Mouse (Mus musculus): Measurements from ENCODE around the gene 1110051M20Rik. TPM values are rescaled to one million over a fixed set of nuclear protein-coding genes. Genes with fewer than 3 reads are reported as not detected.

Gene 1110051M20Rik
- polyA plus RNA-seq, 1 experiment from 2014 or later: 69.4 TPM

GRCm38 (mm10) chr2:91437116-91437815, 7.2 kb downstream of the 1110051M20Rik start:
- WGBS: 67% methylated on average over 5 of the region's 5 CpGs
- Histone ChIP-seq H3K4me2 (ENCODE audit: low read depth, low read length) (no peak overlapping the region), H3K9ac (ENCODE audit: low read length) (no peak overlapping the region), H3K4me3 (ENCODE audit: low read length) (no peak overlapping the region), H3K27me3 (ENCODE audit: control insufficient read depth, insufficient read depth, low read depth, low read length) (no peaks in the 10 kb centered on the region), H3K9me3 (ENCODE audit: control insufficient read depth, low read length) (no peaks in the 10 kb centered on the region), H3K36me3 (ENCODE audit: control insufficient read depth, insufficient read depth, low read length) (no peaks in the 10 kb centered on the region), H3K27ac (ENCODE audit: low read length) (peak overlapping the region; percentile 73), H3K4me1 (replicated peaks; ENCODE audit: control insufficient read depth, insufficient read depth, low read length) (peaks cover 31% of the 10 kb centered on the region)
- ATAC-seq (ENCODE audit: low read depth): no peak

DNA sequence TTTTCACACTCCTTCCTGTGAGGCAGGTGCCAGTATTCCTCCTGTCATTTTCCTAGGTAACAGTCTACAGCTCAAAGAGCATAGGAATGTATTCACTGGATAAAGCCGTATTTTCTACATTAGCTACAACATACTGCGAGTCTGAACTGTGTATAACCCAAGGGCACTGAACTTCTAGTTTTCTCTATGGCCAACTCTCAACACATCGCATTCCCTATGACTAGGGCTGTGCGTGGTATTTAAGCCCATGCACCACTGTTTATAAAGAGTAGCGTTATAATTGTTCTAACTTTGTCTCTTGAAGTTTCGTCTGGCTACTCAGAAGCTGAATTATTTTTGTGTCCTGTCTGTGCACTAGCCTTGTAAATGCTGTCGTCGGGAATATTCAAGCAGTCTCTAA, 7.8 kb downstream of the 1110051M20Rik start:
- no peak overlapping the region for H3K27ac ChIP-seq (ENCODE audit: low read length)
- H3K4me3 ChIP-seq (ENCODE audit: low read length): no peak overlapping the region
- no peak overlapping the region for H3K9ac ChIP-seq (ENCODE audit: low read length)
- H3K9me3 ChIP-seq (ENCODE audit: control insufficient read depth, low read length): no peaks in the 10 kb centered on the region
- H3K4me1 ChIP-seq (replicated peaks; ENCODE audit: control insufficient read depth, insufficient read depth, low read length): peaks cover 27% of the 10 kb centered on the region
- H3K27me3 ChIP-seq (ENCODE audit: control insufficient read depth, insufficient read depth, low read depth, low read length): no peaks in the 10 kb centered on the region
- no peak overlapping the region for H3K4me2 ChIP-seq (ENCODE audit: low read depth, low read length)
- ATAC-seq (ENCODE audit: low read depth): no peak
- no peaks in the 10 kb centered on the region for H3K36me3 ChIP-seq (ENCODE audit: control insufficient read depth, insufficient read depth, low read length)
- 67% methylated on average over 8 of the region's 8 CpGs for WGBS

- Histone ChIP-seq H3K27ac (ENCODE audit: low read length) (no peak overlapping the region), H3K4me2 (ENCODE audit: low read depth, low read length) (no peak overlapping the region), H3K4me1 (replicated peaks; ENCODE audit: control insufficient read depth, insufficient read depth, low read length) (peaks cover 9% of the 10 kb centered on the region), H3K9me3 (ENCODE audit: control insufficient read depth, low read length) (no peaks in the 10 kb centered on the region), H3K9ac (ENCODE audit: low read length) (no peak overlapping the region), H3K27me3 (ENCODE audit: control insufficient read depth, insufficient read depth, low read depth, low read length) (no peaks in the 10 kb centered on the region), H3K4me3 (ENCODE audit: low read length) (no peak overlapping the region), H3K36me3 (ENCODE audit: control insufficient read depth, insufficient read depth, low read length) (no peaks in the 10 kb centered on the region)
- peak; percentile 49; the same call in 1 of the 2 replicates for ATAC-seq (ENCODE audit: low read depth)
- WGBS: 46% methylated on average over 6 of the region's 6 CpGs
Measured at GRCm38 (mm10) chr2:91430600-91430919, 13.9 kb downstream of the 1110051M20Rik start.

GRCm38 (mm10) chr2:91429915-91430599, 14.4 kb downstream of the 1110051M20Rik start:
- Histone ChIP-seq H3K9ac (ENCODE audit: low read length) (no peak overlapping the region), H3K4me2 (ENCODE audit: low read depth, low read length) (no peak overlapping the region), H3K9me3 (ENCODE audit: control insufficient read depth, low read length) (no peaks in the 10 kb centered on the region), H3K4me3 (ENCODE audit: low read length) (no peak overlapping the region), H3K4me1 (replicated peaks; ENCODE audit: control insufficient read depth, insufficient read depth, low read length) (peaks cover 9% of the 10 kb centered on the region), H3K27me3 (ENCODE audit: control insufficient read depth, insufficient read depth, low read depth, low read length) (no peaks in the 10 kb centered on the region), H3K36me3 (ENCODE audit: control insufficient read depth, insufficient read depth, low read length) (no peaks in the 10 kb centered on the region), H3K27ac (ENCODE audit: low read length) (no peak overlapping the region)
- 30% methylated on average over 9 of the region's 9 CpGs for WGBS
- ATAC-seq (ENCODE audit: low read depth): no peak

DNA sequence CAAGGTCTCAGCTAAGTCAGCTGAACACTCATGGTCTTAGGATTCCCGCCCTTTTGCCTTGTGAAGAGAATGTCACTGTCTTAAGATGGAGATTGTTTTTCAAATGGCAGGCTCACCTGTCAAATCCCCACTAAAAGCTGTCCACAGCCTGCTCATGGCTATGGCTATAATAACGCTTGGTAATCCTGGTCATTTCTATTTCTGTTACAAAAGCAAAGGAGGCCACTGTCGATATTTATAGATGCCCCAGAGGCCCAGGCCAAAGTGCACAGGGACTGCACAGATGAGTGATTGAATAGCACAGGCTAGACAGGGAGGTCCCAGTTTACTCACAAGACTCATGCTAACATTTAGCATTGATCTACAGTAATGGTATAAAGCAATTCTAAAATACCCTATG, 15.4 kb downstream of the 1110051M20Rik start:
- H3K27ac ChIP-seq (ENCODE audit: low read length): no peak overlapping the region
- no peak overlapping the region for H3K4me2 ChIP-seq (ENCODE audit: low read depth, low read length)
- no peaks in the 10 kb centered on the region for H3K9me3 ChIP-seq (ENCODE audit: control insufficient read depth, low read length)
- no peaks in the 10 kb centered on the region for H3K36me3 ChIP-seq (ENCODE audit: control insufficient read depth, insufficient read depth, low read length)
- 81% methylated on average over 3 of the region's 3 CpGs for WGBS
- no peak overlapping the region for H3K4me3 ChIP-seq (ENCODE audit: low read length)
- no peaks in the 10 kb centered on the region for H3K27me3 ChIP-seq (ENCODE audit: control insufficient read depth, insufficient read depth, low read depth, low read length)
- H3K9ac ChIP-seq (ENCODE audit: low read length): no peak overlapping the region
- no peak for ATAC-seq (ENCODE audit: low read depth)
- peaks cover 9% of the 10 kb centered on the region for H3K4me1 ChIP-seq (replicated peaks; ENCODE audit: control insufficient read depth, insufficient read depth, low read length)

GRCm38 (mm10) chr2:91426321-91426720, 18.2 kb downstream of the 1110051M20Rik start:
- H3K4me2 ChIP-seq (ENCODE audit: low read depth, low read length): no peak overlapping the region
- 69% methylated on average over 1 of the region's 1 CpGs for WGBS
- H3K27me3 ChIP-seq (ENCODE audit: control insufficient read depth, insufficient read depth, low read depth, low read length): no peaks in the 10 kb centered on the region
- peaks cover 9% of the 10 kb centered on the region for H3K4me1 ChIP-seq (replicated peaks; ENCODE audit: control insufficient read depth, insufficient read depth, low read length)
- no peak overlapping the region for H3K27ac ChIP-seq (ENCODE audit: low read length)
- no peak overlapping the region for H3K4me3 ChIP-seq (ENCODE audit: low read length)
- no peak overlapping the region for H3K9ac ChIP-seq (ENCODE audit: low read length)
- peaks cover 2% of the 10 kb centered on the region for H3K36me3 ChIP-seq (ENCODE audit: control insufficient read depth, insufficient read depth, low read length)
- H3K9me3 ChIP-seq (ENCODE audit: control insufficient read depth, low read length): no peaks in the 10 kb centered on the region
- no peak for ATAC-seq (ENCODE audit: low read depth)

DNA sequence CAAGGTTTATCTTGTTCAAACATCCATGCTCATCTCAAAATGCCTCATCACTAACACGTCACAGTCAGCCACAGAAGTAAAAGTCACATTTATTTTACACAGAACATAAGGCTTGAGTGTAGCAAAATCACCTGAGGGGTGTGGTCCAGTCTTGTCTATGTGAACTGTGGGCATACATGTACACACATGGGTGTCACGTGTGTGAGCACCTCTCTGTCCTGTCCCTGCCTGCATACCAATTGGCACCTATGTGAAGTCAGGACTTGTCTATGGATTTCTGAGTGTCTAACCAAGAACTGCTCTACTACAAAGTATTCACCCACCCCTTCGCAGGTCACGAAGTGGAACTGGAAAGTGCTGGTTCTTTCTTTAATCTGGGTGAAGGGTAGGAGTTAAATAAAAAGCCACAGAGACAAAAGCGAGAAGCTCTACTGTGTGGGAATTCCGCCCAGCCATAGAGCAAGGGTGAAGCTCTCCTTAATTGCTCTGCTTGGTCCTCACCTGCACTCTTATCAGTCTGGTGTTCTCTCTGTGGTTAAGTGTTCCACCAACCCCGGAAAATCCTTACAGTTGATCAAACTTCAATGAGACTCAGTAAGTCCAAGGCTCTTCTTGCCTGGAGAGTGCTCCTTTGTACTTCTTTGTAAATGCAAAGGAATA, 20.3 kb downstream of the 1110051M20Rik start:
- Histone ChIP-seq H3K9ac (ENCODE audit: low read length) (no peak overlapping the region), H3K36me3 (ENCODE audit: control insufficient read depth, insufficient read depth, low read length) (peaks cover 7% of the 10 kb centered on the region), H3K27ac (ENCODE audit: low read length) (no peak overlapping the region), H3K27me3 (ENCODE audit: control insufficient read depth, insufficient read depth, low read depth, low read length) (no peaks in the 10 kb centered on the region), H3K4me1 (replicated peaks; ENCODE audit: control insufficient read depth, insufficient read depth, low read length) (peaks cover 4% of the 10 kb centered on the region; the same call in 1 of the 2 replicates), H3K4me3 (ENCODE audit: low read length) (no peak overlapping the region), H3K9me3 (ENCODE audit: control insufficient read depth, low read length) (no peaks in the 10 kb centered on the region), H3K4me2 (ENCODE audit: low read depth, low read length) (no peak overlapping the region)
- no peak for ATAC-seq (ENCODE audit: low read depth)
- 66% methylated on average over 7 of the region's 7 CpGs for WGBS

DNA sequence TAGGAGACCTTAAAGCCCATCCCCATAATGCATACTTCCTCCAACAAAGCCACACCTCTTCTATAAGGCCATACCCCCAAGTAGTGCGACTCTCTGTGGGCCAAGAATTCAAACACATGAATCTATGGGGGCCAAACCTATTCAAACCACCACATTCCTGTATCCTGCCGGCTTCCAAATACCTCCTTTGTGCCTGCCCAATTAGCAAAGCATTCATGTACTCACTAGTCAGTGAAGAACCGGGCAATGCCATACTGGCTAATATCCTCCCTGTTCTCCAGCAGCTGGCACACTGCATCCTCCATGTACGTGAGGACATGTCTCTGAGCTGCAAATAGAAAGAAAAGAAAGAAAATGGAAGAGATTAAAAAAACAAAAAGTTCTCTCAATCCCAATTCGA, 22.9 kb downstream of the 1110051M20Rik start:
- Histone ChIP-seq H3K4me1 (replicated peaks; ENCODE audit: control insufficient read depth, insufficient read depth, low read length) (peaks cover 4% of the 10 kb centered on the region; the same call in 1 of the 2 replicates), H3K4me2 (ENCODE audit: low read depth, low read length) (no peak overlapping the region), H3K4me3 (ENCODE audit: low read length) (no peak overlapping the region), H3K36me3 (ENCODE audit: control insufficient read depth, insufficient read depth, low read length) (peaks cover 7% of the 10 kb centered on the region), H3K9me3 (ENCODE audit: control insufficient read depth, low read length) (no peaks in the 10 kb centered on the region), H3K27ac (ENCODE audit: low read length) (no peak overlapping the region), H3K9ac (ENCODE audit: low read length) (no peak overlapping the region), H3K27me3 (ENCODE audit: control insufficient read depth, insufficient read depth, low read depth, low read length) (no peaks in the 10 kb centered on the region)
- 86% methylated on average over 5 of the region's 5 CpGs for WGBS
- no peak for ATAC-seq (ENCODE audit: low read depth)

GRCm38 (mm10) chr2:91413811-91414210, 30.7 kb downstream of the 1110051M20Rik start:
- Histone ChIP-seq H3K9ac (ENCODE audit: low read length) (no peak overlapping the region), H3K36me3 (ENCODE audit: control insufficient read depth, insufficient read depth, low read length) (no peaks in the 10 kb centered on the region), H3K4me2 (ENCODE audit: low read depth, low read length) (no peak overlapping the region), H3K27ac (ENCODE audit: low read length) (no peak overlapping the region), H3K27me3 (ENCODE audit: control insufficient read depth, insufficient read depth, low read depth, low read length) (no peaks in the 10 kb centered on the region), H3K4me1 (replicated peaks; ENCODE audit: control insufficient read depth, insufficient read depth, low read length) (peaks cover 8% of the 10 kb centered on the region), H3K4me3 (ENCODE audit: low read length) (no peak overlapping the region), H3K9me3 (ENCODE audit: control insufficient read depth, low read length) (no peaks in the 10 kb centered on the region)
- no peak for ATAC-seq (ENCODE audit: low read depth)
- WGBS: 85% methylated on average over 1 of the region's 1 CpGs
